Mouse (Mus musculus) limb, embryonic 14.5 days (tissue): ENCODE measurements at regions not wholly inside any gene's neighbourhood (a gene's known extent, or its start where the extent isn't known, plus 50 kb on each side); places are given as distances from the start of the nearest gene placed in this dataset.

Source experiments
- ATAC-seq: fragments of 200-750 bp; cut with Nextera tagmentation; 2 replicates; pipeline ENCODE4 v1.8.0; 2017; ENCODE audit warnings: low read depth, moderate number of reproducible peaks, moderate TSS enrichment; ENCODE audit not compliant: low FRiP score
- DNase-seq: peaks from one replicate; pipeline ENCODE4 v3.0.0-alpha.2; 2015; ENCODE audit warnings: low spot score
- H3K27ac ChIP-seq: fragments of 300-500 bp; sonication (generic); replicated peaks from 2 replicates; pipeline ENCODE4 v1.5.1; 2014; ENCODE audit warnings: low read depth, mild to moderate bottlenecking, low read length, moderate library complexity, mixed read lengths
- H3K27me3 ChIP-seq: fragments of 300-500 bp; sonication (generic); 2 replicates; pipeline ENCODE4 v1.6.1; 2014; ENCODE audit warnings: low read length, mixed read lengths; ENCODE audit not compliant: control insufficient read depth, insufficient read depth
- H3K36me3 ChIP-seq: fragments of 300-500 bp; sonication (generic); 2 replicates; pipeline ENCODE4 v1.6.1; 2014; ENCODE audit warnings: mild to moderate bottlenecking, low read length, moderate library complexity, mixed read lengths; ENCODE audit not compliant: control insufficient read depth, insufficient read depth
- H3K4me1 ChIP-seq: fragments of 300-500 bp; sonication (generic); 2 replicates; pipeline ENCODE4 v1.6.1; 2014; ENCODE audit warnings: antibody characterized with exemption, low read length, mixed read lengths; ENCODE audit not compliant: control insufficient read depth, insufficient read depth
- H3K4me2 ChIP-seq: fragments of 300-500 bp; sonication (generic); replicated peaks from 2 replicates; pipeline ENCODE4 v1.6.1; 2014; ENCODE audit warnings: low read depth, mild to moderate bottlenecking, low read length, moderate library complexity; ENCODE audit not compliant: severe bottlenecking
- H3K4me3 ChIP-seq: fragments of 300-500 bp; sonication (generic); replicated peaks from 2 replicates; pipeline ENCODE4 v1.5.1; 2014; ENCODE audit warnings: low read length
- H3K9ac ChIP-seq: fragments of 300-500 bp; sonication (generic); 2 replicates; pipeline ENCODE4 v1.6.1; 2014; ENCODE audit warnings: mild to moderate bottlenecking, low read depth, low read length, moderate library complexity; ENCODE audit not compliant: severe bottlenecking
- H3K9me3 ChIP-seq: fragments of 300-500 bp; sonication (generic); 2 replicates; pipeline ENCODE4 v1.6.1; 2016; ENCODE audit warnings: low read length; ENCODE audit not compliant: control insufficient read depth
- POLR2A ChIP-seq: fragments of 200-500 bp; IDR thresholded peaks from 2 replicates; pipeline ENCODE4 v1.8.0; 2012; ENCODE audit warnings: inconsistent platforms, mild to moderate bottlenecking, moderate library complexity, borderline replicate concordance; ENCODE audit not compliant: insufficient read depth, insufficient read length; ENCODE audit errors: extremely low read depth
- WGBS: fragments of 180-500 bp; shearing (Covaris S2); extraction: QIAGEN DNeasy Blood & Tissue Kit; methylation state at CpG from one replicate; pipeline ENCODE4 v1.1.7; 2014; 5-methylcytosine and 5-hydroxymethylcytosine counted together

- TF ChIP-seq POLR2A = no peak
- Histone ChIP-seq H3K4me2 (no peak overlapping the region), H3K9me3 (no peaks in the 10 kb centered on the region), H3K36me3 (no peaks in the 10 kb centered on the region), H3K9ac (no peak overlapping the region), H3K27ac (no peak overlapping the region), H3K4me1 (no peaks in the 10 kb centered on the region), H3K4me3 (no peak overlapping the region), H3K27me3 (no peaks in the 10 kb centered on the region)
- ATAC-seq (no peak), DNase-seq (no peak)
- WGBS = 52% methylated on average over 3 of the region's 3 CpGs
Observed at GRCm38 (mm10) chr6:67089530-67090140, 52.4 kb upstream of the Gadd45a start.

- Histone ChIP-seq H3K36me3 (no peaks in the 10 kb centered on the region), H3K9ac (no peak overlapping the region), H3K27ac (no peak overlapping the region), H3K4me1 (no peaks in the 10 kb centered on the region), H3K27me3 (no peaks in the 10 kb centered on the region), H3K9me3 (no peaks in the 10 kb centered on the region), H3K4me3 (no peak overlapping the region), H3K4me2 (no peak overlapping the region)
- no peak for TF ChIP-seq POLR2A
- no peak for ATAC-seq
- 66% methylated on average over 21 of the region's 21 CpGs for WGBS
- no peak for DNase-seq
Observed at GRCm38 (mm10) chr6:67088741-67089455, 51.6 kb upstream of the Gadd45a start.

DNA sequence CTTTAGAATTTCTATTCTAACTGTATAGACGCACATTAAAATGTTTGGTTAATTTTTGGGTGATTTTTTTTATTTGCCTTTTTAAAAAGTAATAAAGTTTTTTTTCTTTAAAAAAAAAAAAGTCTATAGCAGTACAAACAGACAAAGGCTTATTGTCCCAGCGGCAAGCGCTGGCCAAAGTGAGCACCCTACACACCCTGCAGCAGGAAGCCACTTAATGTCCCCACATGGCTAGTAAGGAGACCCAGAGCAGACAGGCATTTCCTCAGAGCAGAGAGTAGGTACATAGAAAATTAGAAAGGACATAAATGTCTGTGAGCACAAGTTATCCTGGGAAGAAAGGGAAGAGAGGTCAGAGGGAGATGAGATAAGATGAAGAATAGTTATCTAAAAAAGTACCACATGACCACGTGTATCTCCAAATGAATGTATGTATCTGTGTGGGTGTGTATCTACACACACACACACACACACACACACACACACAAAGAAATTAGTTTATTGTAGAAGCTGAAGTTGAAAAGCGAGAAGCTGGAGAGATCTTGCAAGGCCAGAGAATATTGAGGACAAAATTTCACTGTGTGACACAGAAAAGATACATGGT is 50.7 kb upstream of the Gadd45a start:
- Histone ChIP-seq H3K4me3 (no peak overlapping the region), H3K4me1 (no peaks in the 10 kb centered on the region), H3K27ac (no peak overlapping the region), H3K36me3 (no peaks in the 10 kb centered on the region), H3K4me2 (no peak overlapping the region), H3K9me3 (no peaks in the 10 kb centered on the region), H3K27me3 (no peaks in the 10 kb centered on the region), H3K9ac (no peak overlapping the region)
- TF ChIP-seq POLR2A = no peak
- ATAC-seq (no peak), DNase-seq (no peak)
- WGBS = 69% methylated on average over 5 of the region's 5 CpGs

DNA sequence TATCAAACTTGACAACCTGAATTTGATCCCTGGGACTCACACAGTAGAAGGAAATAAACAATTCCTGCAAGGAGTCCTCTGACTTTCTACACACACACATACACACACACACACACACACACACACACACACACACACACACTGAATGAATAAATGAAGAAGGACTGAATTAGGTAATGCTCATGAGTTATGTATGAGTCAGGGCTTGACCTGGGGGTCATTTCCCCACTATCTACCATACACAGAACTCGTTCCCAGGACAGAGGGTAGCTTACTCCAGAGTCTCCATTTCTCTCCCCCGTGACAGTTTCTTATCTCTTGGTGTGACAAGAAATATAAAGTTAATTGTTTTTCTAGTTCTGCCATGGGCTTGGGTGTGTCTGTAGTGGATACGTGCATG is 50.1 kb upstream of the Gadd45a start:
- H3K9ac ChIP-seq = no peak overlapping the region
- TF ChIP-seq POLR2A = no peak
- H3K4me1 ChIP-seq = no peaks in the 10 kb centered on the region
- no peaks in the 10 kb centered on the region for H3K9me3 ChIP-seq
- H3K4me2 ChIP-seq = no peak overlapping the region
- no peaks in the 10 kb centered on the region for H3K36me3 ChIP-seq
- ATAC-seq (no peak), DNase-seq (no peak)
- no peak overlapping the region for H3K4me3 ChIP-seq
- 58% methylated on average over 3 of the region's 3 CpGs for WGBS
- no peaks in the 10 kb centered on the region for H3K27me3 ChIP-seq
- no peak overlapping the region for H3K27ac ChIP-seq
